Mouse (Mus musculus): ENCODE results near the gene Kpna3.

The Kpna3 gene

DNA sequence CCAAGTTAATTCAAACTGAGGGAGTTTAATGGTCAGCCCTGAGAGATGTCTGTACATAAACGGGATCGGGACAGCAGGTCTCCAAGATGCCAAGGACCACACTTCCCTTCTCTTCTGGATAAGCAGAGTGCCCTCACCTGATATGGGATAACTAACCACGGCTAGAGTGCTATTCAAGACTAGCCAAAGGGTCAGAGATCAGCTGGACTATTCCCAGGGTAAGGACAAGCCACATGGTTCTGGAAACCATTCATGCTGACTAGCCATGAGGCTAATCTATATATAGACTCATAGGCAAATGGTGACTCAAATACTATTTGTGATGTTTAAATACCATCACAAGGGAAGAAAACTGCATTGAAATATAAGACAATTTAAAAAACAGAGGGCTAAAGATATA, 49.1 kb downstream of the Kpna3 start:
- 91% methylated on average over 3 of the region's 3 CpGs for WGBS

DNA sequence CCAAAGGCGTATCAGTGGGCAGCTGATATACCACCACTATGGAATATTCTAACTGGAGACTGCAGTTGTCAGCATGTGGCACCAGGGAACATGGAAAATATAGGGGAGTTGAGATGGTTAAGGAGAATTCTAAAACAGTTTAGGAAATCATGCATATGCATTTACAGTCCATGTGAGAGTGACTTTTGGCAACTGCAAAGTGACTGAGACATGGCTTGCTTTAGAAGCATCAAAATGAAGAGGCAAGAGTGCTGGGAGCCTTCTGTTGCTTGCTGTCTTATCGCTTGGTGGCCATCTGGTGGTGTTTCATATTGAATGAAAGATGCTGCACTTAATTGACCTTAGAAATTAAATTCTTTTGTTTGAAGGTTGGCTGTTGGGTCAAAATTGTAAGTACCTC, 72.4 kb downstream of the Kpna3 start:
- WGBS: 60% methylated on average over 2 of the region's 2 CpGs

DNA sequence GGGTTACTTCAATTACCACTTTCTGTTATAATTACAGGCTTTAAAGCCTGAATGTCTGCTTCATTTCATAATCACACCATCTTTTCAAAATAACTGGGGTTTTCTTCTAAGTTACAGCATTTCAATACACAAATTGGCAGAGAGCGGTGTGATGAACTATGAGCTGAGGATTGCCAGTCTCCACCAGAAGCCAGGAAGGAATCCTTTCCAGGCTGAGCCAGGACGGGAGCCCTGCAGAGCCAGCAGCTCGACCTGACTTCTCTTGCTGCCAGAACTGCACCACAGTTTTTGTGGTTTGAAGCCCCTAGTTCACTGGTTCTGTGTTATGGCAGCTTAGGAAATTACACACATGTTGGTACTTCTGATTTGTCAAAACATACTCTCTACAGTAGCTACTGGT, 75.0 kb downstream of the Kpna3 start:
- WGBS: 59% methylated on average over 3 of the region's 3 CpGs

DNA sequence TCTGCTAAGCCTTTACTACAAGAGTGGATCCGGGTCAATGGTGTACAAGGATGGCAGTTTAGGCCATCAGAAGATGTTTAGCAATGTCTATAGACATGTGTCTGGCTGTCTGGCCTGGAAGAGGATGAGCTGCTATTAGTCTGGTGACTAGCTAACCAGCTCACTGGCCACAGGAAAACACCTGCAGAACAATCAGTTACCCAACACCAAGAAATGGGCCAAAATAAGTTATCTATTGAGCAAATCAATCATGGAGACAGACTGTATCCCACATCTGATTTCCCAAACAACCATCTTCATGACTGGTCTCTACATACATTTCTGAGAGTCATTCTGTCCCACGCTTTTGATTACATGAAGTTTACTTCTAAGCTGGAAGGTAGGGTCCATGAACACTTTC, 75.9 kb downstream of the Kpna3 start:
- 97% methylated on average over 2 of the region's 2 CpGs for WGBS

DNA sequence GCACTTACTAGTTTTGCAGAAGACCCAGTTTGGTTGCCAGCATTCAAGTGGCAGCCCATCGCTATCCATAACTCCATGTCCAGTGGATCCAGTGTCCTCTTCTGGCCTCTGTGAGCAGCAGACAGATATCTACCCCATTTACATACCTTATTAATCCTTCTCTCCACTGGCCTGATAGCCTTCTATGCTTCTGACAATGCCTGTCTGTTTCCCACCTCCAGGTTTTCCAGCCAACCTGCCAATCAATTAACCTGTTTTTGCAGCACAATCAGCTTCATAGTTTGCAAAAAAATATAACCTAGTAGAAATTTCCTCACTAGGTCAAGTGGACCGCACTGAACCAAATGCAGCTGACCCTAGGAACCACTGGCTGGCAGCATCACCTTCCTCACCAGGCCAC, 77.4 kb downstream of the Kpna3 start:
- 93% methylated on average over 2 of the region's 2 CpGs for WGBS

DNA sequence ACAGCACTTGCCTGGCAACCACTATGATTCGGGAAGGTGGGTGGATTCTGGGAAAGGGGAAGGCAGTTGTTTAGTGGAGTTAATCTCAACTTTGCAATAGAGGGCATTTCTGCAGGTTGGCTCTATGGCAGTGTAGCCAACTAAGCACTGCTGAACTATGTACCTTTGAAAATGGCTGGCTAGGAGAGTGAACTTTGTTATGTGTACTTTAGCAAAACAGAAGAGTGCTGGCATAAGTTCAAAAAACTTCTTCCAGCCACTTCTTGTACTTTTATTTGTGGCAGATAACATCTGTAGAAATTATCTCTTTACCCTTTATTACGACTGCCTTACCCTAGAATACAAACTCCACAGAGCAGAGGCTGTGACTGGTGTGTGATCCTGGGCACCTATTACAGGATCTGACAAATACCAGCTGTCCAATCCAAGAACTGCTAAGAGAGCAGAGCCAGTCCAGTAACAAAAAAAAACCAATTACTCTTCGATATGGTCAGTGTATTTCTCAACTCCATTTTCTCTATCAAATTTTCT, 78.6 kb downstream of the Kpna3 start:
- WGBS: 55% methylated on average over 3 of the region's 3 CpGs

DNA sequence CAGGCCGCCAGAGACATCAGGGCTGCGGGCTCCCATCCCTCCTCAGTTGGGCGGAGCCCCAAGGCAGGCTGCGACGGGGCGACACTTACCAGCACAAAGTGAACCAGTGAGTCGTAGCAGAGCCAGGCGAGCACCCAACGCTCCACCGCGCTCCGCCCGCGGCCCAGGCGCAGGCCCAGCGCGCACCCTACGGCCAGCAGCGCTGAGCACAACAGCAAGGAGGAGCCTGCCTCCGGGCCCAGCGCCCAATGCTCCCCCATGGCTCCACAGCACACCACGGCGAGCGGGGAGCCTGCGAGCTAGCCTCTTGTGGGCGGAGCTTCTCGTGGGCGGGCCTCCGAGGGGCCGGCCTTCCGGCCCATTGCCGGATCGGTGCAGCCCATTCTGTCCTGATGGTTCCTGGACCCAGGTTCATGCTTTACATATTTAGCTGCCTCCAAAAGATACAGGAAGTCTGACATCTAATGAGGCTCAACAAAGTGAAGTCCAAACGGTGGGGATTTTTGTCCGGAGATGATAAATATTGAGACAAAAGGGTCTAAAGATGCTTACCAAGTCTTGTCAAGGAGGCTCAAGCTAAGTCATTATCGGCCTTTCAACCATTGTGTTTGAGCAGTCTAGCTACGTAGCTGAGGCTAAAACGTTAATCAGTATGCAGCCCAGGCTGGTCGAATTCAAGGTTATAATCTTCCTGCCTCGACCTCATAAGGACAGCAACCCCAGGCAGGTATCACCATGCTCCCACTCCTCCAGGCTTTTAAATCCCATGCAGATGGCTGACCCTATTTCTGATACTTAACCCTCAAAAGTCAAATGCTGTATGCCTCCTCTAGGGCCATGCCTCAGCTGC, 79.3 kb downstream of the Kpna3 start, which contains the start of gene Ebpl:
Ebpl (minus strand) TSS at position 309 of the 850 bp plus-strand sequence.
- under 1% methylated on average over 40 of the region's 40 CpGs for WGBS

DNA sequence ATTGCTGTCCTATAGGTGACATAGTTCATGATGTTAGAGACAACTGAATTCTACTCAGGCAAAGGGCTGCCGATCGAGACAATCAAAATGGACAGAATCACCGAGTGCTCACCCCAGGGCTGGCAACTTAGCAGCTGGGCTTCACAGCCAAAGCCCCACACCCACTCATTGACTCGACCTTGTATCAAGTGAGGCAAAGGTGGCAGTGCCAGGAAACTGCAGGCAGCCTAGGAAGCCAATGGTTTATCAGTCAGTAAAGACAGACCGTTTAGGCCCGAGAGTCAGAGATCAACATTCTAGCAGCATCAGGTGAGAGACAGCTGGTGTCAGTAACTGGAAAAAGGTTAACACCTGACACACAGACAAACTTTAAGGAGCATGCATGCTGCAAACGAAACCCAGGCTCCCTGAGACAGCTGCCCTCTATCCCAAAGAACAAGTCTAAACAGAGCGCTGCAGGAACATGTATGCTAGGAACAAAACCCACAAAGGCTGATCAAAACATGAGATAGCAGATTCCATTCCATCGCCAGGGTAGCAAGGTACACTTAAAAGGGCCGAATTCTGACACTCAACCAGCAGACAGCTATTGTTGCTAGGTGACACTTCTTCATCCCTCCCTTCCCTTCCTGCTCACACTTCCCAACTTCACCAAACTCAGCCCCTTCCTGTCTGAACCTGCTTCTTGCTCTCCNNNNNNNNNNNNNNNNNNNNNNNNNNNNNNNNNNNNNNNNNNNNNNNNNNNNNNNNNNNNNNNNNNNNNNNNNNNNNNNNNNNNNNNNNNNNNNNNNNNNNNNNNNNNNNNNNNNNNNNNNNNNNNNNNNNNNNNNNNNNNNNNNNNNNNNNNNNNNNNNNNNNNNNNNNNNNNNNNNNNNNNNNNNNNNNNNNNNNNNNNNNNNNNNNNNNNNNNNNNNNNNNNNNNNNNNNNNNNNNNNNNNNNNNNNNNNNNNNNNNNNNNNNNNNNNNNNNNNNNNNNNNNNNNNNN, 85.1 kb downstream of the Kpna3 start:
- 82% methylated on average over 10 of the region's 10 CpGs for WGBS

DNA sequence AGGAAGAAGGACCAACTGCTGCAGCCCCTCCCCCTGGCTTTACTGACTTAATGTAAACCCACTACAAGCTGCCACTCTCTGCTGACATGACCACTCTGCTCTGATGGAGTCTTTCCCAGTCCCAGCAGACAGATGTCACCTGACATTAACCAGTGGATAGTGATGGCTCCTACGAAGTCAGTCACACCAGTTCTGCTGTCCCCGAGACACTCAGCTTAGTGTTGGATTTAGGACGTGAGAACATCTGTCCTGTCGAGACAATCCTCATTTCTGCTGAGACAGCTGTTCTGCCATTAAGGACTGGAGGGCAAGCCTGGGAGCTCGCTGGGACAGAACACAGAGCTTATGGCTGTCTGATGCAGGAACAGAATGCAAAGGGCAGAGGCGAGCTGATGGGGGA, 88.9 kb downstream of the Kpna3 start:
- WGBS: 79% methylated on average over 6 of the region's 6 CpGs

DNA sequence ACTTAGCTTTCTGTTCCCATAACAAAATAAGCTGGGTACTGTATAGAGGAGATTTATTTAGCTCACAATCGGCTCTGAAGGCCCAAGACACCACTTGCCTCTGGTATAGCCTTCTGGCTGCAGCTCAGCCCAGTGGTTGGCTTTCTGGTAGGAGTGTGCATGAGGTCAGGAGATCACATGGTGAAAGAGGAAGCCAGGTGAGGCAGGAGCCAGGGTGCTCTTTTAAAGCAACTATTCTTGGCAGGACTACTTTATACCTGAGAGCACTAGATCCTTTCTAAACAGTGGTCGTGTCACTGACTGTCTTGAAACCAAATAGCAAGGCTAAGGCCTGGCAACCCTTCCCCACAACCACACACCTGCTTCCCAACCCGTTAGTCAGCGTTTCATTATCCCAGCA, 89.8 kb downstream of the Kpna3 start:
- WGBS: 88% methylated on average over 4 of the region's 4 CpGs

DNA sequence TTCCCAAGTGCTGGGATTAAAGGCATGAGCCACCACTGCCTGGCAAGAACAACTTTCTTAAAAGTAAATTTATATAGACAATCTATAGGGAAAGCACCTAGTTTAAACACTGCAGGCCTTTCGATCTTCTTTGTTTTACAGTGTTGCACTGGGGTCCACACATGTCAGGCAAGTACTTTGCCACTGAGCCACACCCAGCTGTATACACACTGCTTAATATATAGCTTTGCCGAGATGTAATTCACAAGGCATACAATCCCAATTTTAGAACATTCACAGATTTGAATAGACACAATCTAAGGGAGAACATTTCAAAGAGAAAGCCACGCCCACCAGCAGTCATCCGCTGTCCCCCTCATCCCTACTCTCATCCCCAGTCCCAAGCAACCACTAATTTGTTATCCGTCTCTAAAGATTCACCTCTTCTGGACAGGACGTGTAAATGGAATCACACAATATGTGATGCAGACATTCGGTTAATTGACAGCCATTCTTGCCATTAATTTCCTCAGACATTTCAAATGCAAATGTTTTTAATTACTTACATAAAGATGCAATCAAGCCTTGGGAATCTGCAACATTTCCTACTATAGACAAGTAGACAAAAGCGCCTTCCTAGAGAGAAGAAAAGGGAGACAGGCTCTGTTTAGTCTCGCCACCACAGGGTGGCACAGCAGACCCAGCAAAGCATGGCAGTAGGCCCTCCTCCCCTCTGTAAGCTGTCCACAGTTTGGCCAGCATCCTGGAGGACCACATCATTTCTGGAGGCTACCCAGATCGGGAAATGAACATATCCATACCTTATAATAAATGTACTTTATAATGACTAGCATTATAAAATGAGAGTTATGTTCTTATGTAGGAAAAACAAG, 92.6 kb downstream of the Kpna3 start:
- 43% methylated on average over 10 of the region's 10 CpGs for WGBS

DNA sequence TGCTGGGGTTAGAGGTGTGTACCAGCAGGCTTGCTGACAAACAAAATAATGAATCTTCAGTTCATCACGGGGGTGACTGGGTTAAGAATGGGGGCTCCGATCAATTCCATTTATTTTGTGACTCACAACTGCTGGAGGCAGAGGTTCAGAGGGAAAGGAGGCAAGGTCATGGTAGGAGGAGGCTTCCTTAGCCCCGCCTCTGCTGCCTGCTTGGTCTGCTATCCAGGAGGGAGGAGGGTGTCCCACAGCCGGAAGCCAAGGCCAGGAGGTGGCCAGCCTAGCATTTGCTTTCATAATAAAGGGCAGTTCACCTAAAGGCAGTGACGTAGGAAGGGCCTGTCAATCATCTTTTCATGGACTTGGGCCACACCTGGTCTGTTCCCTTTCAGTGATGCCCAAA, 95.1 kb downstream of the Kpna3 start:
- WGBS: 90% methylated on average over 5 of the region's 5 CpGs

DNA sequence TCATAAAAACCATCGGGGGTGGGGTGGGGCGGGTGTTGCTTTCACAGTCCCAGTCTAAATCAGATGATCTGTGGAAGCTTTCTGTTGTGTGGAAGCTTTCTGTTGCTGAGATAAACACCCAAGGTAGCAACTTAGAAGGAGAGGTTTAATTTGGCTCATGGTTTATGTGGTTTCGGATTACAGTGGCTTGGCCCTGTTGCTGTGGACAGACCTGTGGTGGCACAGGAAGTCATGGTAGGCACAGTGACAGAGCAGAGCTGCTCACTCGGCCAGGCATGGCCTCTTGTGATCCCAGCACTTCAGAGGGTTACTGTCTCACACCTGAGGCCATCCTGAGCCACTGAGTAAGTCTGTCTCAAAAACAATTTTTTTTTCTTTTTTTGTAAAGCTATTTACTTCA, 100.3 kb downstream of the Kpna3 start:
- WGBS: 94% methylated on average over 4 of the region's 4 CpGs

DNA sequence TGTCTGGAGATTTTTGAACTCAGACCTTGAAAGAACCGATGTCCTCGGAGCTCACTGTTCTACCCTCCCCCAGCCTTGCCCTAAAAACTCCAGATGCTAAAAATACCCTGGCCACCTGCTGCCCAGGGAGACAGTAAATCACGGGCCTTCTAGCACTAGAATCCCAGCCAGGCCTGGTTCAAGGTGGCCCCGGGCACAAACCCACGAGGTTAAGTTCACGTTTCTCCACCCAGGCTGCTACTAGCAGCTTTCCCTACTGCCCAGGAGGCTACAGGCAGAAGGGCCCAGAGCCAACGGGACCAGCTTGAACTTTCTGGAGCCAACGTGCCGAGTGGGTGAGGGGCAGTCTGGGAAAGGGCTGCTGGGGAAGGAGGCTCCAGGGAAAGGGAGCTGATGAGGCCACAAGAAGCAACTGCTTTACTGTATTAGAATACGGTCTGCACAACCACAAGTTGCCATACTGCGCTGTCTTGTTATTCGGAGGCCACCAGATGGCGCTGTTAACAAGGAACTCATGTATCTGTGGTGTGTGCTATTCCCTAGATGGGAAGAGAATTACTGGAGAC, 108.6 kb downstream of the Kpna3 start:
- WGBS: 5% methylated on average over 13 of the region's 13 CpGs

DNA sequence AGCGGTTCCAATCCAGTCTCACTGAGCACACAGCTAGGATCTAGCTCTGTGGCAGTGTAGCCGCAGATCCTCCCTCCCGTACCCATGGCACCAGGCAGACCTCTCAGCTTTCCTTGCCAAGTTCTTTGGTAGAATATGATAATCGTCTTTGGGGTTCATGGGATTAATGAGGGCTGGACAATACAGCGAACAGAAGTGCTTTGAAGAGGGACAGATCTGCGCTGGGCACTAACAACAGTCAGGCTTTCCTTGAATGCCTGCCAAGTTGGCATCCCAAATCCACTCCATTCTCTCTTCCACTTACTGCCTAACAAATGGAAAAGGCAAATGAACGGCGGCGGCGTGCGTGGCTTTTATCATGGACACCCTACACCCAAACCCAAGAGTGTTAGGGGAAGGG, 109.1 kb downstream of the Kpna3 start:
- 48% methylated on average over 11 of the region's 11 CpGs for WGBS

DNA sequence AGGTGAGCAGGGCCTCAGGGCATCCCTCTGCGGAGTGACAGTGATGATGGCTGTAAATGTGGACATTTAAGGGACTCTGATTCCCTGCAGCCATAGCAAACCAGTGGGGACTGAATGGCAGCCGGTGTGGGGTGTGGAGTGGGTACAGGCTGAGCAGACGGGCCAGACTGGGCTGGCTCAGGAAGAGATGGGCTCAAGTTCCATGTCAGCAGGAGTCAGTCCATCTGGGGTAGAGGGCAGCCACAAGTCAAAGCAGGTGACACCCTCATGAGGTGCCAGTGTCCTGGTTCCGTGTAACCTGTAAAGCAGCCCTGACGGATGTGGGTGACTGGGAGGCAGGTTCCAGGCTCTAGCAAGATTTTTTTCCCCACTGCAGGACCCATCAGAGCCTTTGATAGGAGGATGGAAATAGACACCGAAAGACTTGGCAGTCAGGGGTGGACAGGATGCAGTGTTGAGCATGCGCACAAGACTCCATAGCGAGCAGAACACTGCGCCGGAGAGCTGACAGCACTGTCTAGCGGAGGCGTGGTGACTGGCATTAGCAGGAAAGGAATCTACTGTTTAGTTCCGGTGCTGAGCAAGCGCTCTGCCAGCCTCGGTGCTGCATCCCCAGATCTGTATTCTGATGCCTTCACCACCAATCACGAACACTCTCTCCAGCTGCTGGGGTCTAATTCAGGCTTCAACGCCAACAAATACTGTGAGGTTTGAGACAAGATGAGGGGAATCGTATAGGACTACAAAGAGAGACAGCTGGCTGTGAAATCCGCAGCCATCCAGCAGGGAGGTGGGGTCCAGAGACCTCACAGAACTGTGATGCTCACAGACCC, 111.8 kb downstream of the Kpna3 start:
- WGBS: 25% methylated on average over 19 of the region's 19 CpGs

DNA sequence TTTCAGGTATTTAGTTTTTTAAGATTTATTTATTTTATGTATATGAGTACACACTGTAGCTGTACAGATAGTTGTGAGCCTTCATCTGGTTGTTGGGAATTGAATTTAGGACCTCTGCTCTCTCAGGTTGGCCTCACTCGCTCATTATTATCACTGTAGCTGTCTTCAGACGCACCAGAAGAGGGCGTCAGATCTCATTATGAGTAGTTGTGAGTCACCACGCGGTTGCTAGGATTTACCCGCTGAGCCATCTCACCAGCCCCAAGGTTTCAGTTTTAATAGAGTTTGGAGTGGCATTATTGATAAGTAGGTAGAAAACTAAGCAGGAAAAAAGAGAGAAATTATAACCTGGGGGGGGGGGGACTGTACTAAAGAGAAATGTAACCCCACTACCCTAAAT, 112.7 kb downstream of the Kpna3 start:
- whole genome bisulfite sequencing: 27% methylated on average over 6 of the region's 6 CpGs

DNA sequence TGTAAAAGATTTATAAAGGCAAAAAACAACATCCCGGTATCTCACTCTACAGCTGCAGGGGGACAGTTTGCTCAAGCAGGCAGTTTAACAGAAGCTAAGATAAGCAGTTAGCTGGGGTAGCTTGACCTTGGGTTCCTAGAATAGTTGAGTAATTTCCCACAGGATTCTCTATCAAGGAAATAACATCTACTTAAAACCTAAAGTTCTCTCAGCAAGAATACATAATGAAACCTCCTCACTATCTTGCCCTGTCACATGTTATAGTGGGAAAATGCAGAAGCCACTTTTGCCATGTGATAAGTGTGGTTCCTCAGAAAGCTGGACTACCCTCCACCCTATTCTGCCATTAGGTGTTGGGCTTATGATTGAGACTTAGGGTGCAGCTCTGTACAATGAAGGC, 116.9 kb downstream of the Kpna3 start:
- WGBS: 89% methylated on average over 1 of the region's 1 CpGs

DNA sequence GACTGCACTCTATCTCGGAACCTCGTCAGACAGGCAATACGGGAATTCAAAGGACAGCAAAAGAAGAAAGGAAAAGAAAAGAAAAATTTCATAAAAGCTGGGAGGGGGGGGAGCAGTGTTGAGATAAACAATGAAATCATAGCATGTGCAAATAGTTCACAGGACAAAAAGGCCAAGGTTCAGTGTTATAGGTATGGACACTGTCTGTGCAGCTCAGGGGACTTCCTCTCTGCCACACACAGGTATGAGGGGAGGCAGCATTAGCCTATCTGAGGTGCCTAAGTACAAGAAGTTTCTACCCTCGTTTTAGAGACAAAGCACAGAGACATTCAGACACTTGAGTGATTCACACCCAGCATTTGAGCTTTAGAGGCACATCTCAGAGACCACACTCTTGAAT, 118.5 kb downstream of the Kpna3 start:
- WGBS: 86% methylated on average over 4 of the region's 4 CpGs

DNA sequence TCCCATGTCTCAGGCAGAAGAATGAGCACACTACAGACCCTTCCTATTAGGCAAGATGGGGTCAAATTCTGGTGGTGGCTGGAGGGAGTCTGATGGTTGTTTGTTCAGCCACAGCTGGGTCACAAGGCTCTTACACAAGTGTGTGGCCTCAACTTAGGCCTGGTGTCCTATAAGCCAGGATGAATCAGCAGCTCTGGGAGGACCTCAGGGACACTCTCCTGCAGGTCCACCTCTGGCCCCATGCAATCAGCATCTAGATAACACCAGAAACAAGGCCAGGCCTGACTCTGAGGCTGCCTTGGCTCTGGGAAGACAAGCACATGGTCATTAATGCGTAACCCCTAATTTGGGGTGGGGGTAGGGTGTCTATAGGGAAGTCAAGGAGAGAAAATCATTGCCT, 118.9 kb downstream of the Kpna3 start:
- WGBS: 100% methylated on average over 1 of the region's 1 CpGs
